Mouse (Mus musculus) lung, embryonic 14.5 days (tissue): Measurements from ENCODE around the gene Lmx1b. TPM values are rescaled to one million over a fixed set of nuclear protein-coding genes. Genes with fewer than 3 reads are reported as not detected.

Experiments
- ATAC-seq: fragments of 200-750 bp; cut with Nextera tagmentation; 2 replicates; pipeline ENCODE4 v1.8.0; 2017; ENCODE audit warnings: mild to moderate bottlenecking, moderate TSS enrichment, moderate library complexity; ENCODE audit not compliant: insufficient read depth
- DNase-seq: peaks from one replicate; pipeline ENCODE4 v3.0.0-alpha.2; 2015
- H3K27ac ChIP-seq: fragments of 300-500 bp; sonication (generic); 2 replicates; pipeline ENCODE4 v1.5.1; 2014; ENCODE audit warnings: low read depth, mild to moderate bottlenecking, moderate library complexity
- H3K27me3 ChIP-seq: fragments of 300-500 bp; sonication (generic); 2 replicates; pipeline ENCODE4 v1.6.1; 2014; ENCODE audit warnings: low read length, control low read depth; ENCODE audit not compliant: insufficient read depth
- H3K36me3 ChIP-seq: fragments of 300-500 bp; sonication (generic); 2 replicates; pipeline ENCODE4 v1.6.1; 2014; ENCODE audit warnings: control low read depth; ENCODE audit not compliant: insufficient read depth
- H3K4me1 ChIP-seq: fragments of 300-500 bp; sonication (generic); 2 replicates; pipeline ENCODE4 v1.6.1; 2014; ENCODE audit warnings: antibody characterized with exemption, control low read depth; ENCODE audit not compliant: insufficient read depth
- H3K4me2 ChIP-seq: fragments of 300-500 bp; sonication (generic); 2 replicates; pipeline ENCODE4 v1.6.1; 2014; ENCODE audit warnings: mild to moderate bottlenecking
- H3K4me3 ChIP-seq: fragments of 300-500 bp; sonication (generic); 2 replicates; pipeline ENCODE4 v1.5.1; 2014; ENCODE audit warnings: low read depth, low read length
- H3K9ac ChIP-seq: fragments of 300-500 bp; sonication (generic); 2 replicates; pipeline ENCODE4 v1.6.1; 2014
- H3K9me3 ChIP-seq: fragments of 300-500 bp; sonication (generic); 2 replicates; pipeline ENCODE4 v1.6.1; 2016; ENCODE audit warnings: low read depth, low read length, control low read depth
- CTCF ChIP-seq: IDR thresholded peaks from 2 replicates; pipeline ENCODE4 v1.5.1; 2016; ENCODE audit warnings: antibody characterized with exemption, low read depth
- WGBS: fragments of 180-500 bp; shearing (Covaris S2); extraction: QIAGEN DNeasy Blood & Tissue Kit; methylation state at CpG from one replicate; pipeline ENCODE4 v1.1.7; 2014; 5-methylcytosine and 5-hydroxymethylcytosine counted together
- polyA plus RNA-seq: library from polyadenylated mRNA; unstranded; fragments of >200 nt; fragmentation: Nextera tagmentation; extraction: Ambion mirVana; gene quantifications from 2 replicates; pipeline ENCODE4 v1.2.1, GENCODE M21; 2014

Gene Lmx1b
- polyA plus RNA-seq, 1 experiment from 2014 or later = 0.09 TPM

DNA sequence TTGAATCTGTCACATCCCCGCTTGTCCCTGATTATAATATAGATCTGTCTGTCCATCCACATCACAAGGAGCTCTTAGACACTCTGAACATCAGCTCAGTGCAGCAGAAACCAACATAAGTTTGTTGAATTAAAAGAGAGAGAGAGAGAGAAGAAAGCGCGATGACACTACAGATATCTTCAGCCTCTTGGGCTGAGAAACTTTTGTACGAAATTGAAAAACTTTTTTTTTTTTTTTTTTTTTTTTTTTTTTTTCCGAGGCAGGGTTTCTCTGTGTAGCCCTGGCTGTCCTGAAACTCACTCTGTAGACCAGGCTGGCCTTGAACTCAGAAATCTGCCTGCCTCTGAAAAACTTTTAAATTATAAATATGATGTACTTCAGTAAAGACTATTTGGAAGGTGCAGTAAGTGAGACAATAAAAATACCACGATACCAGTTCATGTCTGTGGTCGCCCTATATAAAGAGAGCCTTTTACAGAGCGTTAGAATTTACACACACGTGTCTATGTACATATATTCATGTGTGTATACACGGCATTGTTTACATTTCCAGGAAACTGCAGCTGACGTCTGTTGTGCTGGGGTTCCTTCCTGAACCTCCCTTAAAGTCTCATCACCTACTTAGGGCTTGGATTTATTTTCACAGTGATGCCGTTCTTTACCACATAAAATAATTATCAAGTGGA lies 18.4 kb upstream of the Lmx1b start:
- H3K4me3 ChIP-seq = no peak overlapping the region
- no peak overlapping the region for H3K27ac ChIP-seq
- no peak for TF ChIP-seq CTCF
- 38% methylated on average over 11 of the region's 12 CpGs for WGBS
- H3K9ac ChIP-seq = 0 out of 2 replicates have a peak overlapping the region, but pooled peaks have one; percentile 15
- H3K4me1 ChIP-seq = 0 out of 2 replicates have a peak, but pooled peaks cover 4% of the 10 kb centered on the region
- ATAC-seq = peak; percentile 38; the same call in 1 of the 2 replicates
- H3K9me3 ChIP-seq = no peaks in the 10 kb centered on the region
- H3K4me2 ChIP-seq = peak overlapping the region; percentile 53
- DNase-seq = no peak
- H3K36me3 ChIP-seq = no peaks in the 10 kb centered on the region
- H3K27me3 ChIP-seq = no peaks in the 10 kb centered on the region

- no peak overlapping the region for H3K27ac ChIP-seq
Measured at GRCm38 (mm10) chr2:33652517-33653198, 12.3 kb upstream of the Lmx1b start.

GRCm38 (mm10) chr2:33649371-33649770 lies 9.1 kb upstream of the Lmx1b start:
- Histone ChIP-seq H3K27me3 (peaks cover 34% of the 10 kb centered on the region), H3K4me3 (no peak overlapping the region), H3K27ac (no peak overlapping the region), H3K9me3 (no peaks in the 10 kb centered on the region), H3K4me1 (peaks cover 5% of the 10 kb centered on the region; the same call in 1 of the 2 replicates), H3K4me2 (no peak overlapping the region), H3K9ac (no peak overlapping the region), H3K36me3 (no peaks in the 10 kb centered on the region)
- TF ChIP-seq CTCF = no peak
- DNase-seq = no peak
- ATAC-seq = peak; percentile 31; the same call in 1 of the 2 replicates
- 25% methylated on average over 3 of the region's 3 CpGs for WGBS

More at GRCm38 (mm10) chr2:33652517-33653198, 12.3 kb upstream of the Lmx1b start:
- Histone ChIP-seq H3K4me3 (no peak overlapping the region), H3K4me1 (peaks cover 5% of the 10 kb centered on the region; the same call in 1 of the 2 replicates), H3K36me3 (no peaks in the 10 kb centered on the region), H3K9me3 (no peaks in the 10 kb centered on the region), H3K9ac (no peak overlapping the region), H3K4me2 (no peak overlapping the region), H3K27me3 (0 out of 2 replicates have a peak, but pooled peaks cover 2% of the 10 kb centered on the region)
- ATAC-seq (no peak), DNase-seq (no peak)
- TF ChIP-seq CTCF = peak; percentile 35
- 74% methylated on average over 22 of the region's 22 CpGs for WGBS

DNA sequence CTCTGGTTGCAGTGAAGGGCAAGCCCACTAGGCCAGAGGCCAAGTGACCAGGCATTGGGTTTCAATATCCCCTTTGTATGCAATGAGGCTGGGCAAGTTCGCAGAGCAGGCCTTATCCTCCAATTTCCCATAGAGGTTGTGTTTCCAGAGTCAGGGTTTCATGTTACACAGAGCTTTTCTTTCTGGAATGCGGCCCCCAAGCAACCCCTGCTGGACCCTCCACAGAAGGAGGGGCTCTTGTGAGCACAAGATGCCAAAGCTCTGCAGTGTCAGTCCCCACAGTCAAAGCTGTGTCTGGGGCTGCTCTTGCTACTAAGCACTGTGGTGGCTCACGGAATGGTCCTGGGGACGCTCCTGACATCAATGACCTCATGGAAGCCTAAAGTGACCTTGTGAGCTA lies 8.6 kb upstream of the Lmx1b start:
- no peak for TF ChIP-seq CTCF
- DNase-seq (peak; percentile 66), ATAC-seq (peak; percentile 68; the same call in 1 of the 2 replicates)
- 11% methylated on average over 4 of the region's 4 CpGs for WGBS
- no peaks in the 10 kb centered on the region for H3K36me3 ChIP-seq
- H3K4me2 ChIP-seq = no peak overlapping the region
- H3K9ac ChIP-seq = no peak overlapping the region
- peaks cover 5% of the 10 kb centered on the region; the same call in 1 of the 2 replicates for H3K4me1 ChIP-seq
- H3K27me3 ChIP-seq = peaks cover 39% of the 10 kb centered on the region
- H3K9me3 ChIP-seq = no peaks in the 10 kb centered on the region
- no peak overlapping the region for H3K4me3 ChIP-seq
- H3K27ac ChIP-seq = no peak overlapping the region; the same call in 1 of the 2 replicates

DNA sequence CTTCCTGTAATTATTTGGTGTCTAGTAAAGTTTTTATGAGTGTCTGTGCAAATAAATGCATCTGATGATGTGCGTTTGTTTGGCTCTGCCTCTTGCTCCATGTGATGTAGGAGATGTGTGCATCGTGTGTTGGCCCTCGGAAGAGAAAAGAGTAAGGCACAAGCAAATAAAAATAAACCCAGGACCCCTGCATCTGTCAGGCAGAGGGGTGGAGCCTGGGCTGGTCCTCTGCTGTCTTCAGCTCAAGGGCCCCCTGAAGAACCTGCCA lies 5.9 kb upstream of the Lmx1b start:
- 7% methylated on average over 3 of the region's 3 CpGs for WGBS
- no peak overlapping the region for H3K27ac ChIP-seq
- H3K9me3 ChIP-seq = no peaks in the 10 kb centered on the region
- no peak overlapping the region for H3K9ac ChIP-seq
- no peak for TF ChIP-seq CTCF
- no peak overlapping the region for H3K4me2 ChIP-seq
- ATAC-seq = no peak
- peaks cover 5% of the 10 kb centered on the region; the same call in 1 of the 2 replicates for H3K4me1 ChIP-seq
- peaks cover 66% of the 10 kb centered on the region for H3K27me3 ChIP-seq
- no peak for DNase-seq
- no peaks in the 10 kb centered on the region for H3K36me3 ChIP-seq
- H3K4me3 ChIP-seq = no peak overlapping the region

DNA sequence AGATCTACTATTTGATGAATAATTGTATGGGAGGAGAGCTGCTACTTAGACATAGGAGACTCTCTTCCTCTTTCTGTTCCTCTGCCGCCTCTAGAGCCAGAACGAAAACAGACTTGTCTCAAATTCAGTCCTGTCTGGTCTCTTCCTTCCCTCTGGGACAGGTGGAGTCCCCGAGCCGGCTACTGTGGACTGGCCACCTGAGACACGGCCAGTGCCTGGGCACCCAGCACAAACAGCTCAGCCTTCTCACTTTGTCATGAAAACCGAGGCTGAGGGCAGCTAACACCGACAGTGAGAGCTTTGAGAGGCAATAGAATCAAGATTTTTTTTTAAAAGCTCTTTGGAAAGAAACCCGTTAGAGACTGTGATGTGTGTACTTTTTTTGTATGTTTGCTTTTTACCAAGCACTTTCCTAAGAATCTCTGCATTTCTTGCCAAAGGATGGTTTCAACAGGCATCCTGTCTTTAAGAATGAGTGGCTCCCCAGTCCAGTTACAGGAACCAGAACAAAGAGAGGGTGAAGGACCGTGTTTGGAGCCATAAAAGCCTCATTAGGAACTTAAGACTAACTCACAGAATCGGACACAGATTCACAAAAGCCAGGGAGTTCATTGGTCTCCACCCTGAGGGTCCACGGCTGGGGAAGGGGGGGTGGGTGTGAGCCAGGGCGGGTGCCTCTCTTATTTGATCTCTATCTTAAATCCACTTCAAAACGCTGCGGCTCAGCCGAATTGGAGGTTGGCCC lies 5.4 kb upstream of the Lmx1b start:
- no peak for TF ChIP-seq CTCF
- Histone ChIP-seq H3K36me3 (no peaks in the 10 kb centered on the region), H3K4me2 (no peak overlapping the region), H3K27ac (no peak overlapping the region), H3K4me1 (peaks cover 5% of the 10 kb centered on the region; the same call in 1 of the 2 replicates), H3K9me3 (no peaks in the 10 kb centered on the region), H3K9ac (no peak overlapping the region), H3K27me3 (peaks cover 71% of the 10 kb centered on the region), H3K4me3 (no peak overlapping the region)
- ATAC-seq (no peak), DNase-seq (no peak)
- 3% methylated on average over 15 of the region's 15 CpGs for WGBS
